Mouse (Mus musculus): ENCODE data around the gene Nell1.

The Nell1 gene

DNA sequence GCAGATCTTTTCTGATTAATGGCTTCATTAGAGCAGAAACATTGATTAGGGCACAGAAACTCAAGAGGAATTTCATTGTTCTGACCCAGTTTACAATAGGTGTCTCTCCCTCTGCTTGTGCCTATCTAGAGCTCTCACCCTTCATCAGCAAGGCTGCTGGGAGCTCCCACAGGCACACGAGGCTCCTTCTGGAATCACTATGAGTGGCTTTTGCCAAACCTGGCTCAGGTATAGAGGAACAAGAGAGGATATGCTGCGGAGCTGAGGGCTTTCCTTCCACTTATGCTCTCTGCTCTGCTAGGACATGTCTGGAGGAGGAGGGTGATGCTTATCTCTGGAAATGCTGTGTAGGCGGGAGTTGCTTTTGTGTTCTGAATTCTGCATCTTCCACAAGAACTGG lies 285.4 kb downstream of the Nell1 start:
- no peak for DNase-seq (ENCODE audit: low read depth, low spot score)

DNA sequence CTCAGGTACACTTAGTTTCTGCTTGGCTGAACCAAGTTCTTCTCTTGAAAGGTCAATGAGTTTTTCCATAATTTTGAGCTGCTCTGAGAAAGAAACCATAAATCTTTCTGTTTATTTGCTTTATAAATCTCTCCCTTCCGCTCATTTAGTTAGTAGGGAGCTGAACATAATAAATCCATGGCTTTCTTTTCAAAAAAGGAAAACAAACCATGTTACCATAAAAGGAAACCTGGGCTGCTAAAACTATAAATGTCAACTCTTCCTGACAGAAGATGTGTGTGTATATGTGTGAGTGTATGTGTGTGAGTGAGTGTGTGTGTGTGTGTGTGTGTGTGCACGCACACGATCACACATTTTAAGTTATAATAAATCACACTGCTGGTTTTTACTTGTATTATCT lies 320.8 kb downstream of the Nell1 start:
- DNase-seq (ENCODE audit: low read depth, low spot score), result no peak

DNA sequence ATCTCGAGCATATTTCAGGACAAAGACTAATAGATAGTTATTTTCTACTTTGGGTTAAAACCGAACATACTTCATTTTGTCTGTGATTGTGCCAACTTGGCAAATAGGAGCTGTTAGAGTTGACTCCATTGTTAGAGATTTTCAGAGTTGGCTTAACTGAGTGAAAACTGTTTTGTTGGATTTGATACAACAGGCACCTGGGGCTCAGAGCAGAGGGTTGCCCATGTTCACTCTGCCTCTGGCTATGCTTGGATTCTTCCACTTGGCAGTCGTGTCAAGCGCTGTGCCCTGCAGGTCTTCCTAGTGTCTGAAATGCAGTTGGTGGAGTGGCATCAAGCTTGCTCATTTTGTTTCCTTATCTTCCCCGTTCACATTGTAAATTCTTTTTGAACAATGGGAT lies 363.6 kb downstream of the Nell1 start:
- DNase-seq (ENCODE audit: low read depth, low spot score), result no peak

DNA sequence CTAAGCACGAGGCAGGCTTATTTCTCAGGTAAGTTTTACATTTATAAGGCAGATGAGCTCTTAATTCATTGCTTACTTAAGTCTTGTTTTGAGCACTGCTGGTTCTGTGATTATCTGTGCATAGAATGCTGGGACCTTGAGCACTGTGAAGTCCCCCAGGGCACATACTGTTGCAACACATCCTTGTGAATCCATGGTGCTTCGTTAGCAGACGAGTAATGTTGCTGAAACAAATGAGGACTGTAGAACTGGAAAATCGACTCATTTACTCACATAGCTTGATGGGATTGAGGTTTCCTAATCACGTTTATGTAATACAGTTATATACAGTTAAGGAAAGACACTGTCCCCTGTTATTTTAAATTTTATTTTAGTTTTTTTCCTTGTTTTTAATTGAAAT lies 364.1 kb downstream of the Nell1 start:
- no peak for DNase-seq (ENCODE audit: low read depth, low spot score)

DNA sequence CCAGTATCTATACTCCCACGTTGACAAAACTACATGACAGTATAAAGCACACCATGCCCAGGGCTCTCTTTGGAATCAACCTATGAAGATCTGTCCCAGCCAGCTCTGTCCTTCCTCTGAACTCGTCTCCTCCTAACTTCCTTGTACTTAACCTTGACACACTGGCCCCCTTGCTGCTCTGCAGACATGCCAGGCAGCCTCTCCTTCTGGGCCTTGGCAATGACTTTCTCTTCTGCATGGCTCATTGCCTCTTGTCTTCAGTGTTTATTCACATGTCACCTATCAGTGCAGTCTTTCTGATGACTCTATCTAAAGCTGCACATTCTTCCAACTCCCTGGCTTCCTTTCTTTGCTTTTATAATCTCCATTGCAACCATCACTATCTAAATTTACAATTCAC lies 376.9 kb downstream of the Nell1 start:
- DNase-seq (ENCODE audit: low read depth, low spot score), result no peak

DNA sequence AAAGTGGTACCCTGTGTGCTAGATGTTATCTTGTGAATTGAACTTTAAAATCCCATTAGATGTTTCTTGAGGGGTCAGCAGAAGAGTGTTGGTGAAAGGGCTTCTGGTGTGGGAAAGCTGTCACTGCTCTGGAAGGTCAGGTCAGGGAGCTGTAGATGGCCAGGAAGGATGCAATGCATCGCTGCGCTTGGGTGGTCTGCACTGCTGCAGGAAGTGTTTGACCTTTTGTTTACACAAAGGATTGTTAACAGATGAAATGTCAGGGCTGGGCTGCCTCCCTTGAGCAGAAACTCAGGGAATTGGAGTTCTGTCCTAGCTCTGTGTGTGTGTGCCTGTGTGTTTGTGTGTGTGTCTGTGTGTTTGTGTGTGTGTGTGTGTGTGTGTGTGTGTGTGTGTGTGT lies 382.5 kb downstream of the Nell1 start:
- DNase-seq (ENCODE audit: low read depth, low spot score), result no peak

DNA sequence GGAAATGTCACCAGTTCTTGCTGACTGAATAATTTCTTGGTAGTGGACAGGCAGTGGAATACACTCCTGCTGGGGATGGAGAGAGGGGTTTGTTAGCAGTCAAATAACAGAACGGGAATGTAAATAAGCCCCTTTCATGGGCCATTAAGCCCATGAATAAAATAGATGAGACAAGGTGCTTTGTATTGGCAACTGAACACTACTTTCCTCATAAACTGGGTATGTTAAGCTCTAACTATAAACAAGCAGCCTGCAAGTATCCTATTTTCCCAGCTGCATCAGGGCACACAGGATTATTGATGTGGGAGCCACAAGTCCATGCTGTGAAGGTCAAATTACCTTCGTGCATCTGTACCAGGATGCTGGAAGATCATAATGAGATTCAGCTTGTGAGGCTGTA lies 387.4 kb downstream of the Nell1 start:
- no peak for DNase-seq (ENCODE audit: low read depth, low spot score)

DNA sequence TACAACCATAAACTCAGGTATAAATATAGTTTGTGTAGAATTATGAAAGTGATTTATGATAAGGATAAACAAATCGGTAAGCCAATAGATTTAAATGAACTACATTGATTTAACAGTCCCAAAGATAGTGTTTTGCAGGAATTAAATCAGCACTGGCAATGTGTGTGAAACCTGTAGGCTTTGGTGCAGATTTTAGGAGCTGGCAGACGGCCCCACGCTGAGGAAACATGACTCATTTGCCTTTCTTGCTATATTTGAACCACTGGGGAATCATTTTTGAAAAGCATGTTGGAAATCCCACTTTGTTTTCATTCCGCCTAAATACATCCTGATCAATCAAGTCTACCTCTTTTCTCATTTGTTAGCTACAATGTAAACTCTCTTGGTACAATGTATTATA lies 400.2 kb downstream of the Nell1 start:
- no peak for DNase-seq (ENCODE audit: low read depth, low spot score)

DNA sequence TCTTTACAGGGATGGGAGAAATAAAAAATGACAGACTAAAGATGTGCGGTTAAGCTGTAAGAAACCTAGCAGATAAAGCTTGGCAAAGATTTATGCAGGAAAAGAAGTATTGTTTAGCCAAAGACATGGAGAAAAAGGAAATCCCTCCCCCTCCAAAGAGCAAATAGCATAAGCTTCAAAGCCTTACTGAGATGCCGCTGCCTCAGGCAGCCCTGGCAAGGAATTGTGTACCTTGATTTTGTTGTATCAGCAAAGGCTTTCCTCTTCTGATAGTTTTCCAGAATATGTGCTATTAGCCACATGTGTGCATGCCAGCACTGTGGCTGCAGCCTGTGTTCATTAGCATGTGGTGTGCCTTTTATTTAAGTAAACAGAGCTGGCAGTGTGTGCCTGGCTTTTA lies 435.8 kb downstream of the Nell1 start:
- no peak for DNase-seq (ENCODE audit: low read depth, low spot score)

DNA sequence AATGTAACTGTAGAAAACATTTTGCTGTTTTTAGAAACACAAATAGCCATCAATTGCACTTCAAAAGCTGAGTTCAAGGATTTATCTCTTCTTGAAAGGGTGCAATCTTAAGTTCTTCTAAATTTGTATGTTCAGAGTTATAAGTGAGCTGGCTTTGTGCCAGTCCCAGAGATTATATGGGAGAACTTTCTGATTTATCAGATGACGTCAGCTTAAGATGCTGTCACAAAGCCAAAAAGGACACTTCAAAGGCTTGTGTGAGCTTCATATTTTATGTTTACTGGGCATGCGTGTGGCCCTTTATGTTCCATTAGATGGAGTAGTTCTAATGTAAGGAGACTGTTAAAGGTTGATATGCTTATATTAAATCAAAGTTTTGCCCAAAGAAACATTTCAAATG lies 445.3 kb downstream of the Nell1 start:
- no peak for DNase-seq (ENCODE audit: low read depth, low spot score)

DNA sequence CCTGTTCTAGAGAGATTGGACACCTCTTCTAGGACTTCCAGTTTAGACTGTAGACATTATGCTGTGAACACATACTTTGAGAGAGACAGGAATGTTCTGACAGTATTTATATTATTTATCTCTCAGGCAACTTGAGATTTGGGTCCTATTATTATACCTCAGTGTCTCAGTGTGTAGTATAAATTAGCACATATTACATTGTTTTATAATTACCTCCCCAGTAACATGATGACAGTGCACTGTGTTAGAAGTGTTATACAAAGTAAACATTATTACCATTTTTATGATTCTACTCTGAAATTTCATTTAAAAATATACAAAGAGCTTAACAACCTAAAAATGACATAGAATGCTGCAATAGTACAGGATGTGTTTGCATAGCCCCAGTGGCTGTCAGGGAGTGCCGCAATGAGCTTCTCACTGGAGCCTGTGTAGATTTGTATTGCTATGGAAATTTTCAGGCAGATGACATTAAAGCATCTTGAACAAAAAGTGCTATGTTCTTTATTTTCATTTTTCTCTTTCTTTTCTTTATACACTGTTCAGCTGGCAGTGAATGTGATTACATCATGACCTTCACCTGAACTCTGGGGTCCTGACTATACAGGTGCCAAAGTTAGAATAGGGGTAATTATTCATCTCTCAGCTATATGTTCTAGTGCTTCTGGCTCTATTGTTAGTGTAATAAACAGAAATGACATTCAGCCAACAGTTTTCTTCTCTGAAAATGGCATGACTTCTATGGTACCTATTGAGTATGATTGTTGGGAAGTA lies 447.9 kb downstream of the Nell1 start:
- DNase-seq (ENCODE audit: low read depth, low spot score), result no peak

DNA sequence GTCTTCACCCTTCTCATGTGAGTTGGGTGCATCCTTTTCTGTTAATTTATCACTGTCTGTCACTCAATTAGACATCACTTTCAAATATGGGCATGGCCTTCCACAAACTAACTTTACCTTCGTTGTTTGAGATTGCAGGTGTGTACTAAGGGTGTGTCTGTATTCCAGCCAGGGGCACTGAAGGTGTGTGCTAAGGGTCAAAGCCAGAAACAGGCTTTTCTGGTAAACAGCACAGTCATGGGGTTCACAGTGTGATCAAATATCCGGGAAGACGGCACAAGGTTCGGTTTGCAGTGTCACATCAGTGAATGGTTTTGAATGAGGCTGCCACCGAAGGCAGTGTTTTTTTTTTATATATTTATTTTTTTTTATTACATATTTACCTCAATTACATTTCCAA lies 455.1 kb downstream of the Nell1 start:
- DNase-seq (ENCODE audit: low read depth, low spot score), result no peak

DNA sequence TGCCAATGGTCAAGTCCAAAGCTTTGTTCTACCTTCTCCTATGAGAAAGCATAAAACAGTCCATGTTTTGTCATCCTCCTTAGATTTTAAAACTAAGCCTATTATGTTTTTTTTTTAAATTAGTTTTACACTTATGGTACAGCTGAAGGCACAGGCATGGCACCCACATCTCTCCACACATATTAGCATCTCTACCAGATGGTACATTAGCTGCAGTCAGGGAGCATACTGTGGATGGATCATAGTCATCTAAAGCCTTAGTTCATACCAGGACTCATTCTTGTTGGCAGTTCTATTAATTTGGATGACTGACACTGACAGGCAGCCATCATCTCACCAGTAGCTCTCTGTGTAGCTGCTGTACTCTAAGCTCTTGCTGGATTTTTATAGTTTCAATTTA lies 466.6 kb downstream of the Nell1 start:
- DNase-seq (ENCODE audit: low read depth, low spot score), result no peak

DNA sequence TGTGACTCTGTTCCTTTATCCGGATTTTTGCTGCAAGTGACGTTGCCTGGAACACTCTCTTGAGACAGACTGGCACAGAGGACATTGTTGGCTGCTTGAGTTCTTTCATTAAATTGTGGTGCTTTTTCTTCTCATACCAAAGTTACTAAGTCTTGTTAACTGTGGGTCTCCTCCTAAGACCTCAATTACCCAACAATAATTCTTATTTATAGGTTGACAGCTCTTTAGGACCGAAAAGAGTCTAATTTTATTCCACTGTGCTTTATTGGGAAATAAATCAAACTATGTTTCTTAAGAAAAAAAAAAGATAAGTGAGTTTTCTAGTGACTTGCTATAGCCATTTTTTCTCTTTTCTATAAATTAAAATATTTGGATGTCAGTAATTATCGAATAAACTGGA lies 472.7 kb downstream of the Nell1 start:
- no peak for DNase-seq (ENCODE audit: low read depth, low spot score)

DNA sequence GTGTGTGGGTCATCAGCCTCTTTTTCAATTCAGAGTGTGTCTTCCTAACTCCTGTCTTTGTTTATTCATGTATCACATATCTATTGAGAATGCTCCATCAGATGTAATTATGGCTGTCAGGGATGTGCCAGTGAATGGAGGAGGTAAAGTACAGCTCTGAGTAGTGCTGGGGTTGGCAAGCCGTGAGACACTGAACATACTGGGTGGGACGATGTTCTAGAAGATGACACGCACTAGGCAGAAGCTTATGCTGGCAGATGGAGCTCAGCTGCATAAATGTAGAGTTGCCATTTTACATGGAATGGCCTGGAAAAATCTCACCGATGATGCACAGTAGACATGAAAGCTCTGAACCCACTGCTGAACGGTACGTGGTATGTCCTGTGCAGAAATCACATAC lies 493.1 kb downstream of the Nell1 start:
- no peak for DNase-seq (ENCODE audit: low read depth, low spot score)

DNA sequence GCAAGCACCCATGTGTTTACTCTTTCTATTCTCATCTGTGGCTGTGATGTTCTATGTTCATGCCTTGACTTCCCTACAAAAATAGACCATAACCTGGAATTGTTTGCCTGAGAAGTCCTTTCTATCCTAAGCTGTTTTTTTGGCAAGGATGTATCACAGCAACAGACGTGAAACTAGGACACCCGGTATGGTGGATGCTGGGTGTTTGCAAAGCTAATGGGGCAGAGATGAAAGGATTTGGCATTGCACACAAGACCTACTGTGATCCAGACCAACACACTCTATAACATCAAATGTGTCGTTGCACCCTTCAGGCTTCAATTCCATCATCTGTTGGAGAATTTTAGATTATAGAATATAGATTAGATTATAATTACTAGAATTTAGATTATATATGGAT lies 495.9 kb downstream of the Nell1 start:
- DNase-seq (ENCODE audit: low read depth, low spot score), result no peak

DNA sequence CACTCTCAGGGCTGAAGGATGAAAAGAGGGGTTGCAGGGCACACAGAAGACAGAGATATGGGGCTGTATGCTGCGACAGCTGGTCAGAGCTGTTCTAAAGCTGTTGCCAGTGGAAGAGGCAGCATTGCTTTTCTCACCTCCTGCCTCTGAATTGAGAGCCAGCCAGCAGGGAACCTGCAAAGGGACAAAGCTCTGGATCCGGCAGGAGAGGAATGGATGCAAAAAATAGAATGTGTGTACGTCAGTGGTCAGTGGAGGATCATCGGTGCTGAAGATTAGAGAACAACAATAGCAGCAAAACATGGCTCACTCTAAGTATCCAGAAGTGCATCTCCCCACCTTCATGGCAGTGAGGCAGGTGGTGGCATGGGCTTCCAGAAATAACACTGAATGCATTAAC lies 507.3 kb downstream of the Nell1 start:
- no peak for DNase-seq (ENCODE audit: low read depth, low spot score)

DNA sequence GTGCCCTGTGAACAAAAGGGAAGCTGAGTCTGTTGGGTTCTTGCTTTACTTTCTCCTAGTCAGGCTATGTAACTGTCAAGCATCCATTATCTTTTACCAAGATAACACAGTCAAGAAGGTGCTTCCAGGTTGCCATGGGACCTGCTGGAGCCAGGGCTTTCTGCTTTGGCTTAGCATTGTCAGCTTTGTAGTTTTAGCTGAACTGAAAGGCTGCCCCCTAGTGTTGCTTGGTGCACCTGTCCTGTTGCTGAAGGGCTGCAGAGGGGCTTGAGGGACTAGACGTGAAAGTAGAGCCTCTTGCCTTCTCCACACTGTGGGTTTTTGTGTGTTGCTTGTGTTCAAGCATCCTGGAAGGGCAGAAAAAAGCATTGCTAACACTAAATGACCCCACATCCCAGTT lies 510.6 kb downstream of the Nell1 start:
- DNase-seq (ENCODE audit: low read depth, low spot score), result no peak

DNA sequence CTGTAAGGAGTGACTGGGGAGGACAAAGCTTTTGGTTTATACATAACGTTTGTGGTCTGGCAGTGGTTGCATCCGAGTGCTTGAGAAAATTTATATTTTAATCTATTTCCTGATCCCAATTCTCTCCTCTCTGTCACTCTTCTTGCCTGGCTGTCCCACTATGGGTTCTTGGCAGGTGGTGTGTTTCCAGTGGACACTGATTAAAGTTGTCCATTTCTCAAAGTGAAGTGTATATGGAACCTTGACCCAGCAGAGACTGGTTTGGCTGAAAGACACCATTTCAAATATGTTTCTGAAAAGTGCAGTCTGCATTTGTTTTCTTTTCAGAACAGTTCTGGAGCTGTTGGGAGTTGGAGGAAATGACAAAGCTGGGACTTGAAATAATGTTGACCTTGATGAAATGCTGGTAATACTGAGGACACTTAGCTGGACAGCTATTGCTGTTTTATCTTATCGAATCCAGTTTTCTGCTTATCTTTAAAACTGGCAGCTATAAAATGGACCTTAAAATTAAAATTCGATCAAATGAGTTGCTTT lies 512.3 kb downstream of the Nell1 start:
- DNase-seq (ENCODE audit: low read depth, low spot score), result no peak

DNA sequence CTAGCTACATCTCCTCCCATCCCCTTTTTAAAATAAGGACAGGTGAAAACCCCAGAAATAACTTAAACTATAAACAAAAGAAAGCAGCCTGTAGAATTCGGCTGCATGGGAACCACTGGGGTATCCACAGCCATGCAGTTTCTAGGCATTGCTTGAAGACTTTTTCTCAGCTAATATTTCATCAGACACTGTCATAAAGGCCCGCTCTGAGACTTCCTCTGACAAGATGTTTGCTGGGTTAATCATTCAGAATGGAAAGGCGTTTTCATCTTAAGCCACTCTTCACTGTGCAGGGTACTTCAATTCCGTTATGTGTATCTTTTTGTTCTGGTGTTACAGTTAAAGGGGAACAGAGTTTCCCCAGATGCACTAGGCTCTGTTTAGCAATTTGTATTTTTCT lies 526.9 kb downstream of the Nell1 start:
- DNase-seq (ENCODE audit: low read depth, low spot score), result no peak

DNA sequence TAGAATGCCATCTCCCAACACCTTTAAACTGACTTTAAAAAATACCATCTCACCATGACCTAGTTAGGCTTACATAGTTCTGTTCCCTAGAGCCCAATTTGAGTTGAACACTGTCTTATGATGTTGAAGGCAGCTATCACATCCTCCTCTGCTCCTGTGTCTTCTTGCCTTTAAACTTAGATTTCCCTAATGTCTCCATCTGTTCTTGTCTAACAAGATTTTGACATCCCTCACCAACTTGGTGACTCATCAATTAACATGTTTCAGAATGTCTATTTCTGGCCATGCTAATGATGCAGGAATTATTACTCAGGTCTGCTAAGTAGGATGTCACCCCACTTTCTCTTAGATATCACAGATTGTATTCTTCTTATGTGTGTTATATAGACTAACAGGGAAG lies 532.4 kb downstream of the Nell1 start:
- DNase-seq (ENCODE audit: low read depth, low spot score), result no peak

DNA sequence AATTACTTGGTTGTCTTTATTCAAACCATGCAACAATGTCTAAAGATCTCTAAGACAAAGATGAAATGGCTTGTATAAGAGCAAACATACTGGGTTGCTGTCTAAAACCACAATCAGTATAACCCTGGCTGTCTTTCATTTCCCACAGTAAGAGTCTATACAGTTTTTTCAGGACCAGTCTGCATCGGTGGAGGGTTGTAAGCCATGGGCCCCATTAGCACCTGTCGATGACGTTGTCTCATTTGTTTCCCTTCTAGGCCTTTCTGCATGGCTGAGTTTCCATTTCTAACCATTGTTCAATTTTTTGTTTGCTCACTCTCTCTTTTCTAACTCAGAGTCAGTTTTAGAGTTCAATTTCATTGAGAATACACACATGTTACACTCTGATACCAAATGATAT lies 540.2 kb downstream of the Nell1 start:
- DNase-seq (ENCODE audit: low read depth, low spot score), result no peak

DNA sequence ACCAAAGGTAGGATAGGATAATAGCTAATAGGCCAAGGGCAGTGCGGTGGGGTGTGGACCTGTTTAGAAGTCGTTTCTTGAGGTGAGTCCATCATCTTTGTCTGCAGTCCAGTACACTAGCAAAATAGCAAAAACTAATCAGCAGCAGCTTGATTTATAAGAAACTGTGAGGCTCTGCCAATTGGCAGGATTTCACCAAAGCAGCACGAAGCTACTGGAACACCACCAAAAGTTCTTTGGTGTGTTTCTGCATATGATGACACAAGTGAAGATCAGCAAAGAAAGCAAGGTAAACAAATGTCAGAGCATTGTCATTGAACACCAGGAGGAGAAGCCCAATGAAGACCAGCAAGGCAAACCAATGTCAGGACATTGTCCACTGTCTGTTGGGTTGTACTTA lies 542.0 kb downstream of the Nell1 start:
- DNase-seq (ENCODE audit: low read depth, low spot score), result no peak

DNA sequence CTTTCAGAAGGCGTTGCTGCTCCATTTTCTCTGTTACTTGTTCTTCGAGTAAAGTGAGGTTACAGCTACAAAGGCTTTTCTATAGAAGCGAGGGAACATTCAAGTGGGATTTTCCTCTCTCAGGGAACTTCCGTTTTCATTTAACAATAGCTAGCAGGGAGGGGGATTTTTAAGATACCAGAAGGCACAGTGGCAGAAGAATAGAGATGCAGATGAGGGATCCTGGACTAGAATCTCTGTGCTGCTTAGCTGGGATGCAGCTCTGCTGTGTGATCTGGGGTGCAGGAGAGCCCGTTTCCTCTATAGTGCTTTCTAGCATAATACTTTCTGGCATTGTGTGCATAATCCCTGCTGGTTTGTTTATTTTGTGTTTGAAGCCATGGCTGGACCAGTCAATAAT lies 568.7 kb downstream of the Nell1 start:
- DNase-seq (ENCODE audit: low read depth, low spot score), result no peak
